Mouse (Mus musculus) E14TG2a.4 (cell line): ENCODE results near the gene Kif5c.

Experiments
- H3K27me3 ChIP-seq: 2 replicates; pipeline ENCODE4 v1.6.1; 2014; ENCODE audit warnings: low read length, control low read depth; ENCODE audit not compliant: insufficient read depth
- H3K36me3 ChIP-seq: 2 replicates; pipeline ENCODE4 v1.6.1; 2014; ENCODE audit warnings: low read length, control low read depth; ENCODE audit not compliant: insufficient read depth
- H3K4me1 ChIP-seq: replicated peaks from 2 replicates; pipeline ENCODE4 v1.6.1; 2014; ENCODE audit warnings: low read depth, low read length, control low read depth
- H3K4me3 ChIP-seq: replicated peaks from 2 replicates; pipeline ENCODE4 v1.5.1; 2014; ENCODE audit warnings: mild to moderate bottlenecking, low read length
- H3K9me3 ChIP-seq: 2 replicates; pipeline ENCODE4 v1.6.1; 2014; ENCODE audit warnings: low read length, control low read depth
- CTCF ChIP-seq: conservative IDR thresholded peaks from 2 replicates; pipeline ENCODE4 v1.5.1; 2014; ENCODE audit warnings: low read length
- NANOG ChIP-seq: IDR thresholded peaks from 2 replicates; pipeline ENCODE4 v1.6.1; 2014; ENCODE audit warnings: borderline replicate concordance, low read length, mixed read lengths
- POU5F1 ChIP-seq: IDR thresholded peaks from 2 replicates; pipeline ENCODE4 v1.6.1; 2014; ENCODE audit warnings: low read length, borderline replicate concordance

Gene Kif5c

DNA sequence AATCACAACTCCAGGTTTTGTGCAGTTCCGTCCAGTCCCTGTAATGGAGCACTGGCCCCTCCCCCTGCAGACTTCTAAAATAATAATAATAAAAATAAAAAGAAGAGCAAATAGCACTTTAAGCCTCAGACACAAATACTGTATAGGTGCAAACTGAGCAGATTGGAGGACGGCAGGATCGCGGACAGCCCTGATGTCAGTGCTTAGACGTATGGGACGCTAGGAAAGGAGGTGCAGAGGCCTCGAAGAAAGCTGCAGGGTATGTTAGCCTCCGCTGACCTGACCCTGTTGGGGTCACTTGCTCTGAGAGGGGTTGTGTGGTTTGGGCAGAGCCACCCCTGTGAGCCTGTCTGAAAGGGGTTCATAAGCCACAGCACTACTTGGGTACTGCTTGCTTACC, 185.3 kb downstream of the Kif5c start:
- peaks cover 10% of the 10 kb centered on the region for H3K27me3 ChIP-seq
- TF ChIP-seq CTCF = no peak
- TF ChIP-seq POU5F1 = no peak
- TF ChIP-seq NANOG = no peak
- no peaks in the 10 kb centered on the region for H3K36me3 ChIP-seq
- no peaks in the 10 kb centered on the region for H3K9me3 ChIP-seq
- no peak overlapping the region for H3K4me3 ChIP-seq
- peaks cover 30% of the 10 kb centered on the region for H3K4me1 ChIP-seq

DNA sequence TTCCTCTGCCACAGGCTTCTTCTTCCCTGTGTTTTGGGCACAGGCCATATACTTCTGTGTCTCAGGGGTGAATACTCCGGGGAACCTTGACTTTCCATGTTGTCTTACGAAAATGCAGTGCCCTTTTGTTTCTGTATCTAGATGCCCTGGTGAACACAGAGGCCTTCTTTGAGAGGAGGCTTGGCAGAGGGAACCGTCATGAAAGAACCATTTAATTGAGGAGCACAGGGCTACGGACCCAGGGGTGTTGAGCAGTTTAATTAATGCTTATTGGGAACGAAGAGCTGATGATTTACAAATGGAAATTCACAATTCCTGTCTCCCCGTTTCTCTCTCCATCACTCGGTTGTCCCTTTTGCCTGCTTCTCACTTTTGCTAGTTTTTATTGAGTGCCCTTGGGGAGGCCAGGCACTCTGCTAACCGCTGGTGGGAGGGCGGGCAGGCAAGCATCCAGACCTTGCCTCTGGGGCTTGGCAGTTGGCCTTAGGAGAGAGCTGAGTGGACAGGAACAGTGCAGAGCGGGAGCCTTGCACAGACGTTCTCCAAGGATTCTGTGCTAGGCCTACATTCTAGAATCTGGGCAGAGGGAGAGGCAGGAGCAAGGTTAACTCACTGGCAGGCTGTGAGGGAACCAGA, 186.8 kb downstream of the Kif5c start:
- Histone ChIP-seq H3K36me3 (no peaks in the 10 kb centered on the region), H3K9me3 (no peaks in the 10 kb centered on the region), H3K27me3 (peaks cover 10% of the 10 kb centered on the region), H3K4me3 (no peak overlapping the region), H3K4me1 (peaks cover 43% of the 10 kb centered on the region)
- TF ChIP-seq CTCF (no peak), POU5F1 (no peak), NANOG (no peak)

DNA sequence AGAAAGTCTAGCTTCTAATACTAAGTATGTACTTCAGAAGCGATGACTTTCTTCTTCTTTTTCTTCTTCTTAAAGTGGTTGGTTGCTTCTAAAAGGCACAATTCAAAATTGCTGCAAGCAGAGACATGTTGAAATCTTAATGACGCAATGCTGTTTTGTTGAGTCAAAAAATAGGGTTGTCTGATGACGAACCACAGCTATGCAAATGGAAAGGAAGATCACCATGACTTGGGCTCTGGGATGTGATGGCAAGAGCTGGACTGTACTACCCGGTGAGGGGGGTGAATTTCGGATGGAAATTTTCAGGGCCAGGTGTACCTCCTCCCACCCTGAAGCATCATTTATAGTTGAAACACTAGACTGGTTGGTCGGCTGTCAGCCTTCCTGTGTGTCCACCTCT, 190.4 kb downstream of the Kif5c start:
- no peaks in the 10 kb centered on the region for H3K36me3 ChIP-seq
- TF ChIP-seq POU5F1 = no peak
- peaks cover 16% of the 10 kb centered on the region for H3K27me3 ChIP-seq
- no peaks in the 10 kb centered on the region for H3K9me3 ChIP-seq
- H3K4me1 ChIP-seq = peaks cover 70% of the 10 kb centered on the region
- H3K4me3 ChIP-seq = no peak overlapping the region

DNA sequence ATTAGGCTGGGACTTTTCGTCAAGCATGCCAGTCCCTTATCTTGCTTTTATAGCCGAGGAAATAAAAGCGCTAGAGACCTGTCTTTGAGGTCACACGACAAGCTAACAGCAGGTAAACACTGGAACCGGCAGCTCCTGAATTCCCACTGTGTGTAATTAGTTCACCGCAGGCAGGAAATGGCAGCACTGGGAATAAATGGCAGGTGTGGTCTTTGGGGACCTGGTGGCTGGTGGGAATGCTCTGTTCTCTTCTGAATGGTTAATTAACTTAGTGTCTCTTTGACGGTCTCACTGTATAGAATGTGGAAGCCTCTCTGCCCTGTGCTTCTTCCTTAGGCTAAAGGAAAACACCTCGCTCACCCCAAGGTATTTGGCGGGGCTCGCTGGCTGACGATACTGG, 192.3 kb downstream of the Kif5c start:
- H3K36me3 ChIP-seq = no peaks in the 10 kb centered on the region
- peak; percentile 53; the same call in 1 of the 2 replicates for TF ChIP-seq NANOG
- no peak for TF ChIP-seq CTCF

DNA sequence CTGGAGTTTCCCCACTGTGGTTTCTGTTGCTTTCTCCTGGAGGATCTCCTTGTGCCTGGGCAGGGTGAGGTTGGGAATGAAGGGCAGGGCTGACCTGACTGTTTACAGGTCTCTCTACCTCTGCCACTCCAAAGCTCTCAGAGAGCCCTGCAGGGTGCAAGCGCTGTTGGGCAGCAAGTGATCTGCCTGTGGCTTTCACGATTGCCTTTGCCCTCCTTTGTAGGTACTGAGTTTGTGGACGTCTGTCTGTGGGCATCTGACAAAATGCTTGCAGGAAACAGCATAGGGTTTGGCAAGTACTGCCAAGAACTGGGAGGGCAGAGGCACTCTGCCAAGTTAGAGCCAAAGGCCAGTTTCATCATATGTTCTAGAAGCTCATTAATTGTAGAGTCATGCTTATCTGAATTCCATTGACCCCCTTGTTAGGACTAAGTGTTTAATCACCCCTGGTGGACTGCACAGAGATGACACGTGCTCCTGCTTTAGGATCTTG, 192.8 kb downstream of the Kif5c start:
- Histone ChIP-seq H3K4me1 (peaks cover 65% of the 10 kb centered on the region), H3K27me3 (peaks cover 16% of the 10 kb centered on the region), H3K9me3 (no peaks in the 10 kb centered on the region), H3K4me3 (peak overlapping the region; percentile 50), H3K36me3 (no peaks in the 10 kb centered on the region)
- TF ChIP-seq NANOG (no peak), POU5F1 (no peak), CTCF (no peak)

More for the DNA sequence above, 192.3 kb downstream of the Kif5c start:
- peak overlapping the region; percentile 50 for H3K4me3 ChIP-seq
- peaks cover 17% of the 10 kb centered on the region for H3K27me3 ChIP-seq
- H3K4me1 ChIP-seq = peaks cover 60% of the 10 kb centered on the region
- no peaks in the 10 kb centered on the region for H3K9me3 ChIP-seq

DNA sequence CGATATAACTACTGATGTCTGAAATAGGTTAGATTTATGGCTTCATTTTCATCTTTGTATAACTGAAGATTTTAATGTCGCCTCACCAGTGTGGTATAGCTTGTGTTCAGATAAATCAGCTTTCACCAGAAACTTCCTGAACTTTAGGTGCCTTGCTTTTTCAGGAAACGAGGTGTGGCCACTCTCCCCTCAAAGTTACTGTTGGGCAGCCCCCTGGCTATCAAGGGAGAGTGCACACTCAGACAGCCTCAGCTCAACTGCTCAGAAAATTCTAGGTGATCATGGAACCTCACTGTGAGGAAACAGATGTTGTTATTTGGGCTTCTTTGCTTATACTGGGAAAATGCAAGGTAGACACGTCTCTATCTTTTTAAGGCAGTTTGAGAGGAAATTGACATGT, 194.1 kb downstream of the Kif5c start:
- peaks cover 10% of the 10 kb centered on the region; the same call in 1 of the 2 replicates for H3K27me3 ChIP-seq
- H3K4me3 ChIP-seq = no peak overlapping the region
- peaks cover 70% of the 10 kb centered on the region for H3K4me1 ChIP-seq
- no peaks in the 10 kb centered on the region for H3K36me3 ChIP-seq
- no peak for TF ChIP-seq NANOG
- TF ChIP-seq CTCF = no peak
- no peak for TF ChIP-seq POU5F1
- no peaks in the 10 kb centered on the region for H3K9me3 ChIP-seq

DNA sequence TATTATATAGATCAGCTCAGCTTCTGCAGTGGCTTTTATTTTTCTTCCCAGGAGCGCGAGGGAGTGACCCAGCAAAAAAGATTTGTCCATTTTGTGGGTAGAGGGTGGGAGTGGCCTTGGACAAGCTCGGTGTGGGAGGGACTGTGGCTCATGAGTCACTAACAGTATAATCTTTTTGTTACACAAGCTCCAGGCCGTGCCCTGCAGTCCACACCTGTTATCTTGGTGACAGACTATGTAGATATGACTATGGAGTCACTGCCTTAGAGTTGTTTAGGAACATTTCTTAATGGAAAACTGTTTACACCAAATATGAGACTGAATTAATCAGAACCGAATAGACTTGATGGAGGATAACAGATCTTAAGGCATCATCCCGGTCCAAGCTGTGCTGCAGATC, 194.9 kb downstream of the Kif5c start:
- Histone ChIP-seq H3K27me3 (peaks cover 9% of the 10 kb centered on the region; the same call in 1 of the 2 replicates), H3K9me3 (no peaks in the 10 kb centered on the region), H3K4me3 (no peak overlapping the region), H3K4me1 (peaks cover 61% of the 10 kb centered on the region), H3K36me3 (no peaks in the 10 kb centered on the region)
- TF ChIP-seq POU5F1 (no peak), NANOG (no peak), CTCF (no peak)

DNA sequence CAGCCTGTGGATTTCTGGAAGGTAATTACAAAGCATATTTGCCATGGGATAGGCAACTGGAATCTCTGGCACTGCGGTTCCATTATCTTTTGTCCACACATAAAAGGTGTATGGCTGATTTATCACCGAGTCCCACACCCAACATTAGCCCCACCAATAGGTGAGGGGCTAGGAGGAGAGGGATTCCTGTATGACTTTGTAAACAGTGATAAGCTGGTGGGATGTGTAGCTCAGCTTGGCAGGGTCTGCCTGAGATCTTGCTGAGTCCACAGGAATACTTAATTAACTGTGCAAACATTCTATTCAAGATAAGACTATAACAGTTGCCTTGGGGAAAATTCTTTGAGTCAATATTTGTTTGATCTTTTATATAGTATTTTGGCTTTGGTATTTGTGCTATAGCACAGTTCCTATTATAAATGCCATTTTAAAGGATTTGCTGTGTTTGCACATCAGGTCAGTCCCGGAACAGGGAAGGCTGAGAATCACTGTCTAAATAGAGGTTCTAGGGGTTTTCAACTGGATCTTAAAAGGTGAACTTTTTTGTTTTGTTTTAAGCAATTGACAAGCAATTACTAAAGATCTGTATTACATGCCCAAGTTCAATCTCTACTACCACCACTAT, 196.7 kb downstream of the Kif5c start:
- H3K4me3 ChIP-seq = no peak overlapping the region
- H3K9me3 ChIP-seq = no peaks in the 10 kb centered on the region
- no peaks in the 10 kb centered on the region for H3K36me3 ChIP-seq
- H3K27me3 ChIP-seq = peaks cover 15% of the 10 kb centered on the region
- peaks cover 45% of the 10 kb centered on the region for H3K4me1 ChIP-seq
- TF ChIP-seq POU5F1 (no peak), CTCF (no peak), NANOG (no peak)

DNA sequence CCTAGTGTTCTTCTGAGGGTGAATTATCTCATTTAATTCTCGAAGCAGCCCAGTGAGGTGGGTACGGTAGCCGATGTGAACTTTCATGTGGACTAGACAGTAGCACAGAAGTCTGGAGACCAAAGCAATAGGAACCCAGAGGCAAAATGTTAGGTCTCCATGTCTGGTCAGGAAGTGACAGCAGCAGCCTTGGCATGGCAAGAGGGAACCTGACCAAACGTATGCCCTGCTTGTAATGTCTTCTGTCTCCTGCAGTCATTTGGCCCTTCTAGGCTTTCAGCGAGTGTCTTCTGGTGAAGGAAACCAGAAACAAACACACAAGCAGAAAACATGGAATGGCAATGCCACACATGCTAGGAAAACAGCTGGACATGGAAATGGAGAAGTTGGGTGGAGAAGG, 197.5 kb downstream of the Kif5c start:
- Histone ChIP-seq H3K4me1 (peaks cover 37% of the 10 kb centered on the region), H3K4me3 (no peak overlapping the region), H3K36me3 (no peaks in the 10 kb centered on the region), H3K27me3 (peaks cover 15% of the 10 kb centered on the region), H3K9me3 (no peaks in the 10 kb centered on the region)
- TF ChIP-seq NANOG (no peak), POU5F1 (no peak), CTCF (no peak)
